Mouse (Mus musculus): Measurements from ENCODE around the gene Rora. TPM values are rescaled to one million over a fixed set of nuclear protein-coding genes. Genes with fewer than 3 reads are reported as not detected.

Rora gene
- polyA plus RNA-seq, 1 experiment: 5.0 TPM

- Histone ChIP-seq H3K27ac (ENCODE audit: insufficient read depth, low read depth, low read length) (no peak overlapping the region), H3K4me1 (ENCODE audit: control insufficient read depth, insufficient read depth, low read length) (no peaks in the 10 kb centered on the region), H3K4me3 (ENCODE audit: insufficient read depth, low read length) (no peak overlapping the region)
- TF ChIP-seq CTCF (IDR thresholded peaks at IDR 0.05; ENCODE audit: low read depth, low read length) (no peak), POLR2A (IDR thresholded peaks at IDR 0.05; ENCODE audit: borderline replicate concordance, low read depth, low read length) (no peak)
These were observed 450.7 kb downstream of the Rora start for GRCm38 (mm10) chr9:69104321-69104720.

GRCm38 (mm10) chr9:69109618-69110300 is 456.2 kb downstream of the Rora start:
- Histone ChIP-seq H3K4me3 (ENCODE audit: insufficient read depth, low read length) (no peak overlapping the region), H3K27ac (ENCODE audit: insufficient read depth, low read depth, low read length) (no peak overlapping the region), H3K4me1 (ENCODE audit: control insufficient read depth, insufficient read depth, low read length) (no peaks in the 10 kb centered on the region)
- TF ChIP-seq CTCF (IDR thresholded peaks at IDR 0.05; ENCODE audit: low read depth, low read length) (no peak), POLR2A (IDR thresholded peaks at IDR 0.05; ENCODE audit: borderline replicate concordance, low read depth, low read length) (no peak)

DNA sequence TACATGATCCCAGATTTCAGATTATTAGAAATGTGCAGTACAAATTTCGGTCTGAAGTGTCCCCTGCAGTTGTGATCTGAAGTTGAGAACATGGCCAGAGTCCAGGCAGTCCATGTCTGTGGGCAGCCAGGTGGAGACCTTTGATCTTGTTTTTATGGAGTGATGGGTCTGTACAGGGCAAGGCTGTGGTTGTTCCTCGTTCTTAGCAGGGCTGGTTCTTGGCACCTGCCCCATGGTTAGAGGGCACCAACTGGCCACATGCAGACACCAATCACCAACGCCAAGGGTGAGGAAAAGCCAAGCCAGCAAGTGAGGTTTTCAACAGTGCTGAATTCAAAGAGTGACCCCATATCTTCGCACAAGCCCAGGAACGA is 456.7 kb downstream of the Rora start:
- no peaks in the 10 kb centered on the region for H3K4me1 ChIP-seq (ENCODE audit: control insufficient read depth, insufficient read depth, low read length)
- no peak overlapping the region for H3K27ac ChIP-seq (ENCODE audit: insufficient read depth, low read depth, low read length)
- no peak for TF ChIP-seq CTCF (IDR thresholded peaks at IDR 0.05; ENCODE audit: low read depth, low read length)
- no peak for TF ChIP-seq POLR2A (IDR thresholded peaks at IDR 0.05; ENCODE audit: borderline replicate concordance, low read depth, low read length)
- no peak overlapping the region for H3K4me3 ChIP-seq (ENCODE audit: insufficient read depth, low read length)

- Histone ChIP-seq H3K27ac (ENCODE audit: insufficient read depth, low read depth, low read length) (no peak overlapping the region), H3K4me1 (ENCODE audit: control insufficient read depth, insufficient read depth, low read length) (no peaks in the 10 kb centered on the region)
- TF ChIP-seq POLR2A (IDR thresholded peaks at IDR 0.05; ENCODE audit: borderline replicate concordance, low read depth, low read length) (no peak), CTCF (IDR thresholded peaks at IDR 0.05; ENCODE audit: low read depth, low read length) (no peak)
These were observed 457.1 kb downstream of the Rora start for GRCm38 (mm10) chr9:69110706-69111105.

DNA sequence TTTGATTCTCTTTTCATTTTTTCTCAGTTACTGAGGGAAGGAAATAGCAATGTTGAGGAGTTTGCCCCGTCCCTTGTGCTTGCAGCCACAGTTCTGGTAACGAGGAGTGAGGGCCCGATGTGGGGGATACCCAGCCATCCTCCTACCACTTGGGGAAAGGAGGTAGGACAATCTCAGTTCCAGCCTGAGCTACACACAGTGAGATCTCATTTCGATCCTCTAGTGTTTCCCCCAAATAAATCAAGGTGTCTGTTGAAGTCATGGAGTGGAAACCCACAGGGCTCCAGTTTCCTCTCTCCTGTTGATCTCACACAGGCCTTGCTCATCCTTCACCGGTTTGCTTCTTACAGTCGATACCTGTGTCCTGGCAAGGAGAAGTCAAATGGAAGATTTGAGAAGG is 458.0 kb downstream of the Rora start:
- Histone ChIP-seq H3K4me1 (ENCODE audit: control insufficient read depth, insufficient read depth, low read length) (no peaks in the 10 kb centered on the region), H3K4me3 (ENCODE audit: insufficient read depth, low read length) (no peak overlapping the region)
- TF ChIP-seq CTCF (IDR thresholded peaks at IDR 0.05; ENCODE audit: low read depth, low read length): no peak
- no peak for TF ChIP-seq POLR2A (IDR thresholded peaks at IDR 0.05; ENCODE audit: borderline replicate concordance, low read depth, low read length)

More at GRCm38 (mm10) chr9:69110706-69111105, 457.1 kb downstream of the Rora start:
- H3K4me3 ChIP-seq (ENCODE audit: insufficient read depth, low read length): no peak overlapping the region

DNA sequence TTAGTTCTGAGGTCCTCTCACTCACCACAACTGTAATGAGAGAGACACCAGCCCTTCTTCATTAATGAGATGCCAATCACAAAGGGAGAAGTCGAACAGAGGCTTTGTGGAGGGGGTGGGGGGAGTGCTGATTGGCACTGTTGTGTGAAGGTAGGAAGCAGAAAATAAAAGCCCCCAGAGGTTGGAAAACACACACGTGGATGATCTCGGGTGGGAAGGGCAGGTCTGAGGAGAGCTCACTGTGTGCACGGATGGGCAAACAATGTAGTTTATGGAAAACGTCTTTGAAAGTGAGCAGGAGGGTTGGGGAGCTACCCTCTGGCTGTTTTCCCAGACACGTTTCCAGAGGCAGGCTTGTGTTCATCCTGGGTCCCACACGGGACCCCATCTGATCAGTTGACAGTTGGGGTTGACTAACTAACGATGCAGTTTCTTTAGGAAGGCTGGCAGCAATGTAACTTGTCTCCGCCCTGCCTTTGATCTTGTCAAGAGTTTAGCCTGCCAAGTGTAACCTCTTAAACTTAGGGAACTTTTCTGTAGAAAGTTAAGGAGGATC is 460.9 kb downstream of the Rora start:
- TF ChIP-seq POLR2A (IDR thresholded peaks at IDR 0.05; ENCODE audit: borderline replicate concordance, low read depth, low read length): no peak
- TF ChIP-seq CTCF (IDR thresholded peaks at IDR 0.05; ENCODE audit: low read depth, low read length): no peak
- no peak overlapping the region for H3K4me3 ChIP-seq (ENCODE audit: insufficient read depth, low read length)
- no peak overlapping the region for H3K27ac ChIP-seq (ENCODE audit: insufficient read depth, low read depth, low read length)
- H3K4me1 ChIP-seq (ENCODE audit: control insufficient read depth, insufficient read depth, low read length): no peaks in the 10 kb centered on the region

More for the DNA sequence above, 458.0 kb downstream of the Rora start:
- H3K27ac ChIP-seq (ENCODE audit: insufficient read depth, low read depth, low read length): no peak overlapping the region

GRCm38 (mm10) chr9:69116740-69117139 is 463.2 kb downstream of the Rora start:
- TF ChIP-seq CTCF (IDR thresholded peaks at IDR 0.05; ENCODE audit: low read depth, low read length) (no peak), POLR2A (IDR thresholded peaks at IDR 0.05; ENCODE audit: borderline replicate concordance, low read depth, low read length) (no peak)
- Histone ChIP-seq H3K27ac (ENCODE audit: insufficient read depth, low read depth, low read length) (no peak overlapping the region), H3K4me1 (ENCODE audit: control insufficient read depth, insufficient read depth, low read length) (no peaks in the 10 kb centered on the region), H3K4me3 (ENCODE audit: insufficient read depth, low read length) (no peak overlapping the region)

DNA sequence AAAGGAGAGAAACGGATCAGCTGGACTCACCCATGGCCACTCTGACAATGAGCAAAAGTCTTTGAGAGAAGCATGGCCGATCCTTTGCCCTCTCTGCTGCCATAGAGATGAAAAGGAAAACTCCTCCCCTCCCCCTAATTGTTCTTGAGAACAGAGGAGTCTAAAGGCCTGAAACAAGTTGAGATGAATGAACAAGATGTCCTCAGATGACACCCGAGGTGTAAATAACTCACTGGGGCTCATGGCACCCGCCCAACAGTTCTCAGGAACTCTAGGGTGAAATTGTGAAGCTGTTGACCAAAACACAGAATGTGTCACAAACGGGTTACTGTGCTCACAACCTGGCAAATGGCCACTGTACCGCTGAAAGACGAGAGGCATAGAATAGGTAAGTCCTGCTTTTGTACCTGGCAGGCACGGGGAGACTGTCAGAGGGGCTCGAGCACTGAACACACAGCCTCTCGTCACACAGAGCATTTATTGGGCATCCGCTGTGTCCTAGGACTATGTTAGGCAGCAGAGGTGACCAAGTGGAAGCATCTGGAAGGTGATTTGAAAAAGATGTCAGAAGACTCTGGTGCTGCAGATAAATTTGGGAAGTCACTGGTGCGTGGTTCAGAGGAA is 467.6 kb downstream of the Rora start:
- H3K4me3 ChIP-seq (ENCODE audit: insufficient read depth, low read length): no peak overlapping the region
- H3K4me1 ChIP-seq (ENCODE audit: control insufficient read depth, insufficient read depth, low read length): no peaks in the 10 kb centered on the region
- TF ChIP-seq CTCF (IDR thresholded peaks at IDR 0.05; ENCODE audit: low read depth, low read length) (no peak), POLR2A (IDR thresholded peaks at IDR 0.05; ENCODE audit: borderline replicate concordance, low read depth, low read length) (no peak)
- H3K27ac ChIP-seq (ENCODE audit: insufficient read depth, low read depth, low read length): no peak overlapping the region

DNA sequence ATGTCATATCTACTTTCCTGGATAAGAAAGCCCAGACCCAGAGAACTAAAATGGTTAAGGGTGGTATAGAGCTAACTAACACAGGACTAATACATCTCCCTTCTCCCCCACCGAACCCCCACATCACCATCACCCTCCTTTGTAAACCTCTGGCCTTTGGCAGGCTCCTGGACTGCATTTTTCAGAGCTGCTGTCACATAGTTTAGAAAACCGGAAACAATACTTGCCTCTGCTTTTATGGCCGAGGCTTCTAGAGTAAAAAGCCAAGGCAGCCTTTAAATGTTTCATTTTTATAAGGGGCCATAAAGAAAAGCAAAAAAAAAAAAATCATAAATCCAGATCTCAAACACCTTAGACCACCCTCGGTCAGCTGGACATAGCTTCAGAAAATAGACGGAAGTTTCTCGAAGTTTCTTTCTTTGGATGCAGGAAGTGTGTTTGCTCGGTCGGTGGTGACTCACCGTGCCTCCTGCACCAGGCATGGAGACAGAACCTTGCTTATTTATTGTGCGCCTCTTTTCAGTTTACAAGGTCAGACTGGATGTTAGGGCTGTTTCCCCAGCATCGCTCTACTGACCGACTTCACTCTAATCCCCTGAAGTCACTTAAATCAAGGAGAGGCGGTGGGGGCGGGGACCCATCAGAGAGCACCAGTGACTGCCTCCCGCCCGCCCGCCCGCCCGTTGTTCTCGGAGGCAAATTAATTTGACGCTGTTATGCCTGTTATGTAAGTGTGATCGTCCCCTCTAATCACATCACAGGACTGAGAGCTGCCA is 471.6 kb downstream of the Rora start:
- Histone ChIP-seq H3K4me3 (ENCODE audit: insufficient read depth, low read length) (no peak overlapping the region), H3K4me1 (ENCODE audit: control insufficient read depth, insufficient read depth, low read length) (no peaks in the 10 kb centered on the region), H3K27ac (ENCODE audit: insufficient read depth, low read depth, low read length) (no peak overlapping the region)
- no peak for TF ChIP-seq POLR2A (IDR thresholded peaks at IDR 0.05; ENCODE audit: borderline replicate concordance, low read depth, low read length)
- no peak for TF ChIP-seq CTCF (IDR thresholded peaks at IDR 0.05; ENCODE audit: low read depth, low read length)
